Mouse (Mus musculus): ENCODE data around the gene Olfr104-ps. TPM values are rescaled to one million over a fixed set of nuclear protein-coding genes. Genes with fewer than 3 reads are reported as not detected.

Gene Olfr104-ps
- not detected in 2 replicates for polyA plus RNA-seq (2014; fragmentation: Nextera tagmentation; extraction: Ambion mirVana)

DNA sequence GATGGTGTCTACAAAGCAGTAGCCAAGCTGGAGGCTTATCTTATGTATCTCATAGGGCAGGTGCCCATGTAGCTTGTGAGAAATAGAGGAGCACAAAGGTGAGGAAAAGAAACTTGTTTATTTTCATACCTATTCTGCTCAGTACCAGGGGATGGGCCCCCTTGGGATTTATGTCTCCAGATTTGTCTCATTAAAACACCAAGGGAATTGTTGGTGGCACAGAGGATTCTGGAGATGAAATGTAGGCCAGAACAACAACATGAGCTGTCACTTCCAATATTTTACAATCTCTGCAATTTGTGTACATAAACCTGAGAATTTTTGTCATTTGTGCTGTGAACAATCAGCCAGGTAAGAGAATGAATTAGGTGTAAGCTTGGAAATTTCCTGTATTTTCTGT is at the start of gene Olfr104-ps:
Olfr104-ps (plus strand) TSS at position 301 of the 400 bp plus-strand sequence.
- no peak within 1 kb of the TSS for H3K4me3 ChIP-seq (replicated peaks; ENCODE audit: low read depth, low read length)
- no peak within 1 kb of the TSS for H3K4me2 ChIP-seq (ENCODE audit: low read length)
- no peaks in the 10 kb centered on the region for H3K9me3 ChIP-seq (ENCODE audit: control insufficient read depth, low read length)
- H3K4me1 ChIP-seq (ENCODE audit: control insufficient read depth, insufficient read depth, low read length): no peaks in the 10 kb centered on the region
- no peak for ATAC-seq (ENCODE audit: low FRiP score, low TSS enrichment)
- no peaks in the 10 kb centered on the region for H3K27me3 ChIP-seq (ENCODE audit: control insufficient read depth, insufficient read depth, low read length)
- H3K9ac ChIP-seq (replicated peaks; ENCODE audit: low read length): no peak within 1 kb of the TSS
- DNase-seq: no peak
- no peak within 1 kb of the TSS for H3K27ac ChIP-seq (replicated peaks; ENCODE audit: low read depth, low read length)
- no peaks in the 10 kb centered on the region for H3K36me3 ChIP-seq (ENCODE audit: control insufficient read depth, insufficient read depth, low read length)

DNA sequence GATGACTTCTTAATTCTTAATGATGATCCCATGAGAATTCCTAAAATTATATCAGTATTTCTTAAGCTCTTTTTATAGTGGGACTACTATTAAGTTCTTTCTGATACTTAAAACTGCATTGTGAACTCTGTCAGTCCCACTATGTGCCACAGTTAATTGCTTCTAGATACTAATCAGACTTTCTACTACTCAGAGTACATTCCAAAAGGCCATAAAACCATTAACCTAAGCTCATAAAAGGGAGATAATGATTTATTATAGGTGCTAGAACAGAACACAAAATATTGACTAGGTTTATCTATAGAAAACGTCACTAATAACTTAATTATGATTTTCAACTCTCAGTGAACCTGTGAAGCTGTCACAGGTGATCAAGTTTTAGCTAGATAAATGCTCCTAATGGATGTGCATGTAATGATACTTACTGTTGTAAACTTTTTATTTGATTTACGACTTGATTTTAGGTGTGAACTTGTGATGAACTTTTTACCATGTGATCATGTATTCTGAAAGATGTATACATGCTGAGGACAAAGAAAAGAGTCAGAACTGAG is 49.2 kb upstream of the Olfr104-ps start:
- H3K9ac ChIP-seq (replicated peaks; ENCODE audit: low read length): no peak overlapping the region
- DNase-seq (no peak), ATAC-seq (ENCODE audit: low FRiP score, low TSS enrichment) (no peak)
- no peak overlapping the region for H3K27ac ChIP-seq (replicated peaks; ENCODE audit: low read depth, low read length)
- 58% methylated on average over 2 of the region's 2 CpGs for WGBS
- H3K9me3 ChIP-seq (ENCODE audit: control insufficient read depth, low read length): no peaks in the 10 kb centered on the region
- no peaks in the 10 kb centered on the region for H3K27me3 ChIP-seq (ENCODE audit: control insufficient read depth, insufficient read depth, low read length)
- H3K4me2 ChIP-seq (ENCODE audit: low read length): no peak overlapping the region
- H3K36me3 ChIP-seq (ENCODE audit: control insufficient read depth, insufficient read depth, low read length): no peaks in the 10 kb centered on the region
- H3K4me3 ChIP-seq (replicated peaks; ENCODE audit: low read depth, low read length): no peak overlapping the region
- H3K4me1 ChIP-seq (ENCODE audit: control insufficient read depth, insufficient read depth, low read length): no peaks in the 10 kb centered on the region

DNA sequence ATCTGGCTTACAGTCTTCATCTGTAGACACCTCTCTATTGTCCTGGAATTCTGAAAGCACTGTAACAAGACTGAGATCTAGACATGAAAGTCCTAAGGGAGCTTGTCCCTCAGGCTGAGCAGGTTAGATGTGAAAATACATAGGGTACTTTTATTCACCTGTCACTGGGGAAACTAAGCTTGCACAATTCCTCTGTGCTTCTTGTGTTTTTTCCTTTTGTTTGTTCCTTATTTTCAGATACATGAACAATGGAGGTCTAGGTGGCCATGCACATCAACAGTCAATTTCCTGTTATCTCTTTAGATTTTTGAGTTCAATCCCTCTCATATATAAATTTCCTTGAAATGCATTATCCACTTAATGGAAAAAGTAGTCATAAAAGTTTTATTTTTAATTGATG is 42.4 kb upstream of the Olfr104-ps start, which contains the start of gene Olfr102:
Olfr102 (minus strand) TSS at position 101 of the 400 bp plus-strand sequence.
- DNase-seq: no peak

DNA sequence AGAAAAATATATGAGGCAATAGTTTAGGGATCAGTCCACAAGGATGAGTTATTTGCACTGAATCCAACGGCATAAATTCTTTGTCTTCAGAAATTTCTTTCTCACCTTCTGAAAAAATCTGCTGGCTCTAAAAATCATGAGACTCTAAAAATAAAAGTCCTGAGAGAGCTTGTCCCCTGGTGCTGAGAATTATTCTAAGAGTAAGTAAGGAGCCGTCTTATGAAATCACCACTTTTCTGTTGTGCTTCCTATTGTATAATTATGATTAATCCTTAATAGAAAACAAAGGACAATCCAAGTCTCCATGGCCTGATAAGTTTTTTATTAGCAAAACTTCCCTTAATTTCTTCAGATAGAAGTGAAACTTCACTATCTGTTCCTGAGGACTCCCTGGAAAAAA is 19.8 kb upstream of the Olfr104-ps start, which contains the start of gene Olfr103:
Olfr103 (minus strand) TSS at position 101 of the 400 bp plus-strand sequence.
- H3K4me1 ChIP-seq (ENCODE audit: control insufficient read depth, insufficient read depth, low read length): no peaks in the 10 kb centered on the region
- no peak within 1 kb of the TSS for H3K27ac ChIP-seq (replicated peaks; ENCODE audit: low read depth, low read length)
- H3K9ac ChIP-seq (replicated peaks; ENCODE audit: low read length): no peak within 1 kb of the TSS
- H3K9me3 ChIP-seq (ENCODE audit: control insufficient read depth, low read length): no peaks in the 10 kb centered on the region
- H3K27me3 ChIP-seq (ENCODE audit: control insufficient read depth, insufficient read depth, low read length): no peaks in the 10 kb centered on the region
- DNase-seq (no peak), ATAC-seq (ENCODE audit: low FRiP score, low TSS enrichment) (no peak)
- 88% methylated on average over 2 of the region's 2 CpGs for WGBS
- H3K36me3 ChIP-seq (ENCODE audit: control insufficient read depth, insufficient read depth, low read length): no peaks in the 10 kb centered on the region
- no peak within 1 kb of the TSS for H3K4me2 ChIP-seq (ENCODE audit: low read length)
- H3K4me3 ChIP-seq (replicated peaks; ENCODE audit: low read depth, low read length): no peak within 1 kb of the TSS

More for the DNA sequence above, 42.4 kb upstream of the Olfr104-ps start, which contains the start of gene Olfr102:
- Histone ChIP-seq H3K9me3 (ENCODE audit: control insufficient read depth, low read length) (0 out of 2 replicates have a peak, but pooled peaks cover 3% of the 10 kb centered on the region), H3K4me1 (ENCODE audit: control insufficient read depth, insufficient read depth, low read length) (no peaks in the 10 kb centered on the region), H3K27me3 (ENCODE audit: control insufficient read depth, insufficient read depth, low read length) (no peaks in the 10 kb centered on the region), H3K9ac (replicated peaks; ENCODE audit: low read length) (no peak within 1 kb of the TSS), H3K27ac (replicated peaks; ENCODE audit: low read depth, low read length) (no peak within 1 kb of the TSS), H3K4me2 (ENCODE audit: low read length) (no peak within 1 kb of the TSS), H3K4me3 (replicated peaks; ENCODE audit: low read depth, low read length) (no peak within 1 kb of the TSS), H3K36me3 (ENCODE audit: control insufficient read depth, insufficient read depth, low read length) (no peaks in the 10 kb centered on the region)
- ATAC-seq (ENCODE audit: low FRiP score, low TSS enrichment): no peak

DNA sequence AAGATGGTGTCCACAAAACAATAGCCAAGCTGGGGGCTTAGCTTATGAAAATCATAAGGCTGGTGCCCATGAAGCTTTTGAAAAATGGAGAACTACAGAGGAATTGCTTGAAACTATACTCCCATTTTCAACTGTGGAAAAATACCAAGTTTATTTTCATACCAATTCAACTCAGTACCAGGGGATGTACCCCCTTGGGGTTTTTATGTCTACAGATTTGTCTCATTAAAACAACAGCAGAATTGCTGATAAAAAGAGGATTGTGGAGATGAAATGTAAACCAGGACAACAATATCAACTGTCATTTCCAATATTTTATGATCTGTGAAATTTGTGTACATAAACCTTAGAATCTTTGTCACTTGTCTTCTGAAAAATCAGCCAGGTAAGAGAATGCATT is 19.4 kb downstream of the Olfr104-ps start, which contains the start of gene Olfr105-ps:
Olfr105-ps (plus strand) TSS at position 301 of the 400 bp plus-strand sequence.
- Histone ChIP-seq H3K4me1 (ENCODE audit: control insufficient read depth, insufficient read depth, low read length) (no peaks in the 10 kb centered on the region), H3K27me3 (ENCODE audit: control insufficient read depth, insufficient read depth, low read length) (no peaks in the 10 kb centered on the region), H3K4me2 (ENCODE audit: low read length) (no peak within 1 kb of the TSS), H3K9me3 (ENCODE audit: control insufficient read depth, low read length) (no peaks in the 10 kb centered on the region), H3K27ac (replicated peaks; ENCODE audit: low read depth, low read length) (no peak within 1 kb of the TSS), H3K9ac (replicated peaks; ENCODE audit: low read length) (no peak within 1 kb of the TSS), H3K36me3 (ENCODE audit: control insufficient read depth, insufficient read depth, low read length) (no peaks in the 10 kb centered on the region), H3K4me3 (replicated peaks; ENCODE audit: low read depth, low read length) (no peak within 1 kb of the TSS)
- DNase-seq: no peak
- ATAC-seq (ENCODE audit: low FRiP score, low TSS enrichment): no peak

DNA sequence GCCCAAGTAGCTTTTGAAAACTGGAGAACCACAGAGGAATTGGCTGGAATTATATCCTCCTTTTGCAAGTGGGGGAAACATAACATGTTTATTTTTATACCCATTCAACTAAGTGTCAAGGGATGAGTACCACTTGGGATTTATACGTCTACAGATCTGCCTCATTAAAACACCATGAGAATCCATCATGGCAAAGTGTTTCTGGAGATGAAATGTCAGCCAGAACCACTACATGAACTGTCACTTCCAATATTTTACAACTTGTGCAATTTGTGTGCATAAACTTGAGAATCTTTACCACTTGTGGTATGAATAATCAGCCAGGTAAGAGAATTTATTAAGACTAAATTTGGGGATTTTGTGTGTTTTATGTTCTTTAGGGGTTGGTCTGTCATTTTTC is 30.7 kb downstream of the Olfr104-ps start, which contains the start of gene Olfr106-ps:
Olfr106-ps (plus strand) TSS at position 301 of the 400 bp plus-strand sequence.
- H3K4me3 ChIP-seq (replicated peaks; ENCODE audit: low read depth, low read length): no peak within 1 kb of the TSS
- WGBS: 70% methylated on average over 1 of the region's 1 CpGs
- H3K4me1 ChIP-seq (ENCODE audit: control insufficient read depth, insufficient read depth, low read length): no peaks in the 10 kb centered on the region
- H3K36me3 ChIP-seq (ENCODE audit: control insufficient read depth, insufficient read depth, low read length): no peaks in the 10 kb centered on the region
- ATAC-seq (ENCODE audit: low FRiP score, low TSS enrichment): no peak
- no peak within 1 kb of the TSS for H3K9ac ChIP-seq (replicated peaks; ENCODE audit: low read length)
- H3K27ac ChIP-seq (replicated peaks; ENCODE audit: low read depth, low read length): no peak within 1 kb of the TSS
- no peaks in the 10 kb centered on the region for H3K9me3 ChIP-seq (ENCODE audit: control insufficient read depth, low read length)
- no peak within 1 kb of the TSS for H3K4me2 ChIP-seq (ENCODE audit: low read length)
- DNase-seq: no peak
- H3K27me3 ChIP-seq (ENCODE audit: control insufficient read depth, insufficient read depth, low read length): no peaks in the 10 kb centered on the region

DNA sequence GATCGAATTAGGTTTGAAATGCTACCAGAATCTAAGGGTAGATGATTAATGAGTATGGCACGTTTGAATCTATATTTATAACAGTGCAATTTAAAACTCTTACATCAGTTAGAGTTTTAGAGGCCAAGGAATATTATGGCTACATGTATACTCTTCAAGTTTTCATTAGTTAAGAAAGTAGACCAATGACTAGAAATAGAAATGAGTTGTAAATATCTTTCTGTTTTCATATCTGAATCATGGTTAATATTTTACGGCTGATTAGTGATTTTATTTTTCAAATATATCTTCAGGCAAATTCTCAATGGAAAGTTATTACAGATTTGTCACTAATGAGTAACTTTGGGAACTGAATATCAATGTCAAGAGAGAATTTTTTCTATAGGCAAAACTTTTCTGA is 39.5 kb downstream of the Olfr104-ps start, which contains the start of gene Olfr107:
Olfr107 (plus strand) TSS at position 301 of the 400 bp plus-strand sequence.
- no peak within 1 kb of the TSS for H3K4me2 ChIP-seq (ENCODE audit: low read length)
- no peak within 1 kb of the TSS for H3K27ac ChIP-seq (replicated peaks; ENCODE audit: low read depth, low read length)
- H3K4me3 ChIP-seq (replicated peaks; ENCODE audit: low read depth, low read length): no peak within 1 kb of the TSS
- WGBS: 83% methylated on average over 3 of the region's 3 CpGs
- no peaks in the 10 kb centered on the region for H3K4me1 ChIP-seq (ENCODE audit: control insufficient read depth, insufficient read depth, low read length)
- ATAC-seq (ENCODE audit: low FRiP score, low TSS enrichment) (no peak), DNase-seq (no peak)
- no peaks in the 10 kb centered on the region for H3K9me3 ChIP-seq (ENCODE audit: control insufficient read depth, low read length)
- H3K9ac ChIP-seq (replicated peaks; ENCODE audit: low read length): no peak within 1 kb of the TSS
- H3K27me3 ChIP-seq (ENCODE audit: control insufficient read depth, insufficient read depth, low read length): no peaks in the 10 kb centered on the region
- H3K36me3 ChIP-seq (ENCODE audit: control insufficient read depth, insufficient read depth, low read length): no peaks in the 10 kb centered on the region

DNA sequence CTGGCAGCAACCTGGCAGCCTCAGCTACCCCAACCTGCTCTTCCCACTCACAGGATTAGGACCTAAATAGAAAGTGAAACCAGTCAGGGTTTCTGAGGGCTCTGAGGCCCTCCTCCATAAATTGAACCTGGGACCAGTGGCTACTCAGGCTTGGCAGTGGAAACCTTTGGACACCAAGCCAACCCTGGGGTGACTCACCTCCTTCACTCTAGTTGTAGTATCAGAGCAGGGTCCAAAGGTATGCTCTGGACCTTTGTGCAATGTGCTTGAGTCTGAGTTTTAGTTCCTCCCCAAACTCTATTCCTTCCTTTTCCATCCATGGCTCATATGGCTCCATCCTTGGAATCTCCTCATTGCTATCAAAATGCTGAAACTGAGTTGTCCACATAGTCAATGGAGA is 54.0 kb downstream of the Olfr104-ps start:
- Histone ChIP-seq H3K27ac (replicated peaks; ENCODE audit: low read depth, low read length) (no peak overlapping the region), H3K27me3 (ENCODE audit: control insufficient read depth, insufficient read depth, low read length) (no peaks in the 10 kb centered on the region), H3K36me3 (ENCODE audit: control insufficient read depth, insufficient read depth, low read length) (no peaks in the 10 kb centered on the region), H3K9ac (replicated peaks; ENCODE audit: low read length) (no peak overlapping the region), H3K9me3 (ENCODE audit: control insufficient read depth, low read length) (no peaks in the 10 kb centered on the region), H3K4me3 (replicated peaks; ENCODE audit: low read depth, low read length) (no peak overlapping the region), H3K4me2 (ENCODE audit: low read length) (no peak overlapping the region), H3K4me1 (ENCODE audit: control insufficient read depth, insufficient read depth, low read length) (no peaks in the 10 kb centered on the region)
- ATAC-seq (ENCODE audit: low FRiP score, low TSS enrichment): no peak
- DNase-seq: no peak
